ENCODE assay signal across 12 mouse cellular contexts in the genomic region with DNA sequence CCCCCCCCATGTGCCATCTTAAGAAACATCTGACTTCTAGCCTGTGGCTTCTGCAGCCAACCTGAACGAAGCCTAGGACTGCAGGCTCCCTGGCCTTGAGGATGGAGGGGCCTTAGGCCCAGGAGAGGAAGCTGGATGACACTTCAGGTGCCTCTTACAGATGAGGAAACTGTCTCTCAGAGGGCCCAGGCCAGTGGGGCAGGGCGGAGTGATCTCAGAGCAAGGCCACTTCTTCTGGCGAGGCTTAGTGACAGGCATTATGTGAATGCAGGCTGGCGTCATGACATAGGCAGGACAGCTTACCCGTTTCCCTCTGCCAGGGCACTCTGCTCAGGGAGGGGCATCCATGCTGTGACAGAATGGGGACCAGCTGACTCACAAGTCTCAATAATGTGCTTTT. TPM values are rescaled to one million over a fixed set of nuclear protein-coding genes. Genes with fewer than 3 reads are reported as not detected.
DNase-seq lines count a peak whose midpoint lies in the region; ATAC-seq lines count a peak whose summit lies in the region.
"Had no signal": no experiment of that assay in that cellular context is flagged by ENCODE, and none has a peak within 500 bp of the region (broad histone marks: within the 10 kb centered on the region; RNA-seq: fewer than 3 reads in every experiment).

No protein-coding gene starts in this region.

- H3K9ac ChIP-seq in forebrain, embryonic 12.5 days: no peak overlapping the region
- H3K9ac ChIP-seq in forebrain, embryonic 14.5 days (ENCODE audit: low read length): no peak overlapping the region
- H3K9ac ChIP-seq in lung, embryonic 16.5 days (ENCODE audit: low read length): no peak overlapping the region
- H3K9ac ChIP-seq in forebrain, embryonic 13.5 days: no peak overlapping the region

- no peak overlapping the region for H3K4me3 ChIP-seq in forebrain, embryonic 12.5 days (replicated peaks)
- no peak overlapping the region for H3K4me3 ChIP-seq in forebrain, embryonic 14.5 days (ENCODE audit: low read depth, low read length)
- H3K4me3 ChIP-seq in lung, embryonic 16.5 days (ENCODE audit: low read length): no peak overlapping the region
- no peak overlapping the region for H3K4me3 ChIP-seq in forebrain, embryonic 13.5 days
- H3K4me3 ChIP-seq: left cerebral cortex, adult 2 months had no signal

- H3K4me1 ChIP-seq in forebrain, embryonic 12.5 days: peaks cover 48% of the 10 kb centered on the region
- peaks cover 42% of the 10 kb centered on the region for H3K4me1 ChIP-seq in forebrain, embryonic 14.5 days (ENCODE audit: control insufficient read depth, insufficient read depth, low read length)
- peaks cover 43% of the 10 kb centered on the region for H3K4me1 ChIP-seq in lung, embryonic 16.5 days (replicated peaks; ENCODE audit: control insufficient read depth, insufficient read depth, low read length)
- H3K4me1 ChIP-seq in forebrain, embryonic 13.5 days: peaks cover 49% of the 10 kb centered on the region

- H3K27ac ChIP-seq in forebrain, embryonic 12.5 days: 0 out of 2 replicates have a peak overlapping the region, but pooled peaks have one; percentile 91
- H3K27ac ChIP-seq in forebrain, embryonic 14.5 days (ENCODE audit: low read depth, low read length): no peak overlapping the region
- H3K27ac ChIP-seq in lung, embryonic 16.5 days (ENCODE audit: low read length): peak overlapping the region; percentile 96
- peak overlapping the region; percentile 15; the same call in 1 of the 2 replicates for H3K27ac ChIP-seq in forebrain, embryonic 13.5 days

- no peak for ATAC-seq in forebrain, embryonic 12.5 days (ENCODE audit: low FRiP score)
- no peak for ATAC-seq in forebrain, embryonic 14.5 days
- no peak for ATAC-seq in lung, embryonic 16.5 days (ENCODE audit: low read depth)
- ATAC-seq in forebrain, embryonic 13.5 days: no peak
- ATAC-seq: hindbrain, postnatal 0 days had no signal

- H3K27me3 ChIP-seq in forebrain, embryonic 12.5 days: no peaks in the 10 kb centered on the region
- H3K27me3 ChIP-seq in forebrain, embryonic 14.5 days (replicated peaks; ENCODE audit: control insufficient read depth, insufficient read depth, low read length): no peaks in the 10 kb centered on the region
- no peaks in the 10 kb centered on the region for H3K27me3 ChIP-seq in lung, embryonic 16.5 days (ENCODE audit: control insufficient read depth, insufficient read depth, low read depth, low read length)
- H3K27me3 ChIP-seq in forebrain, embryonic 13.5 days: no peaks in the 10 kb centered on the region
- H3K27me3 ChIP-seq: CH12.LX had no signal

- no peaks in the 10 kb centered on the region for H3K9me3 ChIP-seq in forebrain, embryonic 12.5 days
- H3K9me3 ChIP-seq in forebrain, embryonic 14.5 days (replicated peaks; ENCODE audit: control insufficient read depth, low read length): no peaks in the 10 kb centered on the region
- no peaks in the 10 kb centered on the region for H3K9me3 ChIP-seq in lung, embryonic 16.5 days (ENCODE audit: control insufficient read depth, low read length)
- H3K9me3 ChIP-seq in forebrain, embryonic 13.5 days (replicated peaks): no peaks in the 10 kb centered on the region

- 92% methylated on average over 5 of the region's 5 CpGs for WGBS in forebrain, embryonic 12.5 days
- WGBS in forebrain, embryonic 14.5 days: 91% methylated on average over 5 of the region's 5 CpGs
- WGBS in lung, embryonic 16.5 days: 85% methylated on average over 5 of the region's 5 CpGs
- 83% methylated on average over 5 of the region's 5 CpGs for WGBS in forebrain, embryonic 13.5 days

- H3K4me2 ChIP-seq in forebrain, embryonic 12.5 days: no peak overlapping the region
- H3K4me2 ChIP-seq in forebrain, embryonic 14.5 days (ENCODE audit: low read length): no peak overlapping the region
- H3K4me2 ChIP-seq in lung, embryonic 16.5 days (ENCODE audit: low read depth, low read length): no peak overlapping the region
- no peak overlapping the region for H3K4me2 ChIP-seq in forebrain, embryonic 13.5 days

- no peak for DNase-seq in forebrain, embryonic 14.5 days (ENCODE audit: low spot score)
- no peak for DNase-seq in lung, postnatal 14 days
- DNase-seq in naive thymus-derived CD4-positive, alpha-beta T cell, adult 2 months (ENCODE audit: low read depth): peak; percentile 32
- DNase-seq in embryo, embryonic 9.5 days (ENCODE audit: extremely low spot score): no peak
- DNase-seq in cerebellum, adult 11 months: no peak
- DNase-seq: thymus, postnatal 14 days had no signal

- H3K36me3 ChIP-seq in forebrain, embryonic 12.5 days (replicated peaks): peaks cover 7% of the 10 kb centered on the region
- H3K36me3 ChIP-seq in forebrain, embryonic 14.5 days (ENCODE audit: control insufficient read depth, insufficient read depth, low read length): peaks cover 17% of the 10 kb centered on the region; the same call in 1 of the 2 replicates
- peaks cover 5% of the 10 kb centered on the region for H3K36me3 ChIP-seq in lung, embryonic 16.5 days (ENCODE audit: control insufficient read depth, insufficient read depth, low read length)
- peaks cover 14% of the 10 kb centered on the region for H3K36me3 ChIP-seq in forebrain, embryonic 13.5 days (ENCODE audit: poor library complexity, severe bottlenecking)

RNA-seq across cellular contexts. Expression of a gene that starts 59.5 kb away (rescaled TPM):
- polyA plus RNA-seq in forebrain, embryonic 12.5 days (2016; fragmentation: Nextera tagmentation; extraction: Ambion mirVana): 99.9 and 105 TPM in 2 replicates
- 126 and 134 TPM in 2 replicates for polyA plus RNA-seq in forebrain, embryonic 14.5 days (2014; fragmentation: Nextera tagmentation; extraction: Ambion mirVana)
- polyA plus RNA-seq in lung, embryonic 16.5 days (2015; fragmentation: Nextera tagmentation; extraction: Ambion mirVana): 84.3 and 94.6 TPM in 2 replicates
- 95.9 and 109 TPM in 2 replicates for polyA plus RNA-seq in forebrain, embryonic 13.5 days (2015; fragmentation: Nextera tagmentation; extraction: Ambion mirVana)
